Comparison of ENCODE assay signal across 16 mouse cellular contexts in genomic region chr4:142514751-142515150, GRCm38 (mm10).
"Had no signal": no experiment of that assay in that cellular context is flagged by ENCODE, and none has a peak within 500 bp of the region (broad histone marks: within the 10 kb centered on the region; RNA-seq: fewer than 3 reads in every experiment).

No protein-coding gene starts in this region.

- H3K27ac ChIP-seq: limb, embryonic 12.5 days; liver, embryonic 13.5 days; lung, embryonic 15.5 days; macrophage; midbrain, embryonic 12.5 days; neural tube, embryonic 13.5 days; stomach, postnatal 0 days had no signal

- H3K9ac ChIP-seq: limb, embryonic 12.5 days; liver, embryonic 13.5 days; liver, postnatal 0 days; lung, embryonic 15.5 days; midbrain, embryonic 12.5 days; neural tube, embryonic 13.5 days had no signal

- H3K4me3 ChIP-seq: limb, embryonic 12.5 days; liver, embryonic 13.5 days; lung, embryonic 15.5 days; midbrain, embryonic 12.5 days; neural tube, embryonic 13.5 days had no signal

- H3K9me3 ChIP-seq: lung, embryonic 15.5 days; midbrain, embryonic 12.5 days had no signal

- H3K36me3 ChIP-seq: limb, embryonic 12.5 days; liver, embryonic 13.5 days; lung, embryonic 15.5 days; midbrain, embryonic 12.5 days; neural tube, embryonic 13.5 days had no signal

- ATAC-seq: inflammation-experienced regulatory T-cells, adult 6 months; intestine, postnatal 0 days; liver, postnatal 0 days; midbrain, embryonic 16.5 days had no signal

- H3K4me1 ChIP-seq: limb, embryonic 12.5 days; liver, embryonic 13.5 days; lung, embryonic 15.5 days had no signal

- H3K4me2 ChIP-seq: limb, embryonic 12.5 days; liver, embryonic 13.5 days; lung, embryonic 15.5 days; midbrain, embryonic 12.5 days; neural tube, embryonic 13.5 days had no signal

- DNase-seq: layer of hippocampus, adult 9-11 months; liver; liver, embryonic 13.5 days; liver, postnatal 0 days; lung, postnatal 14 days; retina, postnatal 1 day; thymus, postnatal 4 days had no signal

- H3K27me3 ChIP-seq: liver, embryonic 13.5 days; lung, embryonic 15.5 days; midbrain, embryonic 12.5 days; neural tube, embryonic 13.5 days had no signal
